Mouse (Mus musculus): Measurements from ENCODE around the gene Ncoa1. TPM values are rescaled to one million over a fixed set of nuclear protein-coding genes. Genes with fewer than 3 reads are reported as not detected.
"Not testable (repeated sequence)": the region's sequence is repeated elsewhere in the genome, so short reads cannot be mapped to it uniquely, and the experiment has no call there.

The Ncoa1 gene
- polyA plus RNA-seq, 1 experiment from 2014 or later, result 7.1 TPM

- H3K4me1 ChIP-seq, result no peaks in the 10 kb centered on the region
- no peak overlapping the region for H3K4me3 ChIP-seq
- ATAC-seq (ENCODE audit: low FRiP score, low read depth), result no peak
- H3K27me3 ChIP-seq, result no peaks in the 10 kb centered on the region
- no peak overlapping the region for H3K9ac ChIP-seq (replicated peaks)
- no peak overlapping the region for H3K4me2 ChIP-seq (replicated peaks)
- H3K36me3 ChIP-seq, result no peaks in the 10 kb centered on the region
- 87% methylated on average over 3 of the region's 3 CpGs for WGBS
- H3K9me3 ChIP-seq, result no peaks in the 10 kb centered on the region
- no peak overlapping the region for H3K27ac ChIP-seq (replicated peaks)
Measured at GRCm38 (mm10) chr12:4386077-4386719, 90.8 kb downstream of the Ncoa1 start.

DNA sequence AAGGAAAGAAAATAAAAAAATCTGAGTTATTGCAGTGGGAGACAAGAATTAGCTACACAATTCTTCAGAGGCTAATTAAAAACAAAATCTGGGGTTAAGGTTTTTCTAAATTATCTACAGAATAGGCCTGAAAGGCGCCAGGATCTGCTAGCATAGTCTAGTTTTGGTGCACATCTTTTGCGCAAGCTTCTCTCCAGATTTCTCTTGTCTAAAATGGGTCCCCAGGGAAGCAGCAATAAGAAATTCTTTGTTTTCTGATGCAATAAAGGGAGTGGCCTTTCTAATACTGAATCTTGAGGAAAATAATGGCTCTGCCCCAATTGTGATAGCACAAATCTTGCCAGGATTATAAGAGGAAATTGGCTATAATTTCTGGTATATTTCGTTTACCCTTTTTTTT, 93.9 kb downstream of the Ncoa1 start:
- Histone ChIP-seq H3K9ac (replicated peaks) (no peak overlapping the region), H3K4me3 (no peak overlapping the region), H3K27ac (replicated peaks) (no peak overlapping the region), H3K36me3 (no peaks in the 10 kb centered on the region), H3K9me3 (no peaks in the 10 kb centered on the region), H3K27me3 (no peaks in the 10 kb centered on the region), H3K4me2 (replicated peaks) (no peak overlapping the region), H3K4me1 (no peaks in the 10 kb centered on the region)
- WGBS, result 94% methylated on average over 3 of the region's 3 CpGs
- no peak for ATAC-seq (ENCODE audit: low FRiP score, low read depth)

GRCm38 (mm10) chr12:4379298-4379957, 97.6 kb downstream of the Ncoa1 start:
- 62% methylated on average over 7 of the region's 7 CpGs for WGBS
- Histone ChIP-seq H3K4me2 (replicated peaks) (no peak overlapping the region), H3K27ac (replicated peaks) (no peak overlapping the region), H3K36me3 (no peaks in the 10 kb centered on the region), H3K27me3 (no peaks in the 10 kb centered on the region), H3K4me1 (peaks cover 12% of the 10 kb centered on the region), H3K9me3 (no peaks in the 10 kb centered on the region), H3K4me3 (no peak overlapping the region), H3K9ac (replicated peaks) (no peak overlapping the region)
- ATAC-seq (ENCODE audit: low FRiP score, low read depth), result no peak

- no peak for ATAC-seq (ENCODE audit: low FRiP score, low read depth)
- Histone ChIP-seq H3K9ac (replicated peaks) (no peak overlapping the region), H3K27ac (replicated peaks) (no peak overlapping the region), H3K4me1 (peaks cover 16% of the 10 kb centered on the region), H3K4me2 (replicated peaks) (no peak overlapping the region), H3K27me3 (no peaks in the 10 kb centered on the region), H3K9me3 (no peaks in the 10 kb centered on the region), H3K4me3 (no peak overlapping the region), H3K36me3 (no peaks in the 10 kb centered on the region)
- 85% methylated on average over 4 of the region's 4 CpGs for WGBS
Measured at GRCm38 (mm10) chr12:4376475-4376874, 100.5 kb downstream of the Ncoa1 start.

DNA sequence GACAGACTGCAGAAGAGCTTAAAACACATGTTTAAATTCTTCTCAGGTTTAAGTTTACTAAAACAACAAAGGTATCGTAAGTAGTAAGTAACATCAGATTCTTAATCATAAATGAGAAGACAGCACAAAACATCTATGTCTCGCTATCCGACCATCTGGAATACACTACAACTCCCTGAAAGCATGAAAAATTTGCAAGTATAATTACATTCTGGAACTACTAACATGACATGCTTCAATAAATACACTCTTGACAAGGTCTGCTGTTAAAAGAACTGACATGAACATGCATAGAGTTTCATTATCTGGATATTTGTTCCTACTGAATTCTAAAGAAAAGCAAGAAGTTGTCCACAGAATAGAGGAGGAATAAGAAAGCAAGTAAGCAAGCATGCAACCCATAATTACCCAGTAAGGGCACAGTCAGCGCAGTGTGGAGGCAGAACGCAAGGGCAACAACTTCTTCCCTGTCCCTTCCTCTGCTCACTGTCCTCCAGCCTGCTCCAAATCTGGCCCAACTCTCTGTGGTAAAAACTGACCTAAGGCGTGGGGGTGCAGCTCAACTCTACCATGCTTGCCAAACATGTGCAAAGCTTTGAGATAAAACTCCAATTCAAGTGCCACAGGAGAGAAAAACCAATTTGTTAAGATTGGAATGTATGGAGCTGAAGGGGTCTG, 102.0 kb downstream of the Ncoa1 start:
- no peak for ATAC-seq (ENCODE audit: low FRiP score, low read depth)
- Histone ChIP-seq H3K9ac (replicated peaks) (no peak overlapping the region), H3K9me3 (no peaks in the 10 kb centered on the region), H3K27me3 (no peaks in the 10 kb centered on the region), H3K36me3 (no peaks in the 10 kb centered on the region), H3K4me3 (no peak overlapping the region), H3K4me2 (replicated peaks) (no peak overlapping the region), H3K4me1 (peaks cover 16% of the 10 kb centered on the region), H3K27ac (replicated peaks) (no peak overlapping the region)
- 58% methylated on average over 6 of the region's 6 CpGs for WGBS

- H3K27me3 ChIP-seq, result no peaks in the 10 kb centered on the region
- no peak for ATAC-seq (ENCODE audit: low FRiP score, low read depth)
- H3K4me2 ChIP-seq (replicated peaks), result no peak overlapping the region
- no peak overlapping the region for H3K4me3 ChIP-seq
- WGBS, result 67% methylated on average over 1 of the region's 1 CpGs
- H3K9me3 ChIP-seq, result no peaks in the 10 kb centered on the region
- peaks cover 13% of the 10 kb centered on the region for H3K4me1 ChIP-seq
- H3K36me3 ChIP-seq, result no peaks in the 10 kb centered on the region
- H3K27ac ChIP-seq (replicated peaks), result no peak overlapping the region
- H3K9ac ChIP-seq (replicated peaks), result no peak overlapping the region
Measured at GRCm38 (mm10) chr12:4371406-4371805, 105.6 kb downstream of the Ncoa1 start.

DNA sequence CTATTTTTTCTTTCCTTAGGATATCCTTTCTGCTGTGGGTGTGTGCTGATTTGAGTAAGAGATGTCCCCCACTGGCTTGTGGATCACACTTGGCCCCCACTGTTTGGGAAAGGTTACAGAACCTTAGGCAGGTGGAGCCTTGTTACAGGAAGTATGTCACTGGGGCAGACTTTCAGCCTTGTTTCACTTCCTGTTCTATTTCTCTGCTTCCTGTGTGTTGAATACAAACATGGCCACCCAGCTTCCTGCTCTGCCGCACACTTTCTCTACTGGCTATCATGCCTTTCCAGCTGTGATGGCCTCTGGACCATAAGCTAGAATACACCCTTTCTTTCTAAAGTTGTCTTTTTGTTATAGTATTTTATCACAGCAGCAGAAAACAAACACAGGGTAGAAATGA, 111.0 kb downstream of the Ncoa1 start:
- Histone ChIP-seq H3K4me3 (no peak overlapping the region), H3K4me1 (no peaks in the 10 kb centered on the region), H3K27me3 (no peaks in the 10 kb centered on the region), H3K4me2 (replicated peaks) (no peak overlapping the region), H3K9ac (replicated peaks) (no peak overlapping the region), H3K27ac (replicated peaks) (no peak overlapping the region), H3K36me3 (no peaks in the 10 kb centered on the region), H3K9me3 (no peaks in the 10 kb centered on the region)
- no peak for ATAC-seq (ENCODE audit: low FRiP score, low read depth)
- 89% methylated on average over 1 of the region's 1 CpGs for WGBS

GRCm38 (mm10) chr12:4359475-4359874, 117.5 kb downstream of the Ncoa1 start:
- H3K36me3 ChIP-seq, result no peaks in the 10 kb centered on the region
- H3K4me1 ChIP-seq, result peaks cover 6% of the 10 kb centered on the region
- no peak overlapping the region for H3K27ac ChIP-seq (replicated peaks)
- H3K4me2 ChIP-seq (replicated peaks), result no peak overlapping the region
- ATAC-seq (ENCODE audit: low FRiP score, low read depth), result no peak
- H3K4me3 ChIP-seq, result no peak overlapping the region
- H3K9me3 ChIP-seq, result no peaks in the 10 kb centered on the region
- 0% methylated on average over 1 of the region's 1 CpGs for WGBS
- H3K27me3 ChIP-seq, result no peaks in the 10 kb centered on the region
- no peak overlapping the region for H3K9ac ChIP-seq (replicated peaks)

GRCm38 (mm10) chr12:4358653-4359052, 118.3 kb downstream of the Ncoa1 start:
- H3K4me1 ChIP-seq; H3K4me3 ChIP-seq; H3K27ac ChIP-seq (replicated peaks); H3K4me2 ChIP-seq (replicated peaks); ATAC-seq (ENCODE audit: low FRiP score, low read depth); H3K9me3 ChIP-seq; H3K27me3 ChIP-seq; H3K36me3 ChIP-seq; H3K9ac ChIP-seq (replicated peaks): not testable (repeated sequence)
- 17% methylated on average over 2 of the region's 2 CpGs for WGBS

DNA sequence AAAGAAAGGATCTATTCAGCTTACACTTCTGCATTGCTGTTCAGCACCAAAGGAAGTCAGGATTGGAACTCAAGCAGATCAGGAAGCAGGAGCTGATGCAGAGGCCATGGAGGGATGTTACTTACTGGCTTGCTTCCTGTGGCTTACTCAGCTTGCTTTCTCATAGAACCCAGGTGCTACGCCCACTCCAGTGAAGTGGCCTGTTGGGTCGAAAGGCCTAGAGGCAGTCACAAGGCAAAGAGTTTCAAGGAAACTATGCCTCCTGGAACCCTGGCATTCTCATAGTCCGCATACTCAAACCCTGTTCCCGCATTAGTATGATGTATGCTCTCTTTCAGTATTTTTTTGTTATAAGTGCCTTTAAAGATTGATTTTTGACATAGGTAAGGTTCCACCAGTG, 118.9 kb downstream of the Ncoa1 start:
- Histone ChIP-seq H3K27me3 (no peaks in the 10 kb centered on the region), H3K27ac (replicated peaks) (no peak overlapping the region), H3K4me3 (no peak overlapping the region), H3K36me3 (no peaks in the 10 kb centered on the region), H3K4me1 (peaks cover 6% of the 10 kb centered on the region), H3K9ac (replicated peaks) (no peak overlapping the region), H3K9me3 (no peaks in the 10 kb centered on the region), H3K4me2 (replicated peaks) (no peak overlapping the region)
- WGBS, result 95% methylated on average over 4 of the region's 4 CpGs
- no peak for ATAC-seq (ENCODE audit: low FRiP score, low read depth)

DNA sequence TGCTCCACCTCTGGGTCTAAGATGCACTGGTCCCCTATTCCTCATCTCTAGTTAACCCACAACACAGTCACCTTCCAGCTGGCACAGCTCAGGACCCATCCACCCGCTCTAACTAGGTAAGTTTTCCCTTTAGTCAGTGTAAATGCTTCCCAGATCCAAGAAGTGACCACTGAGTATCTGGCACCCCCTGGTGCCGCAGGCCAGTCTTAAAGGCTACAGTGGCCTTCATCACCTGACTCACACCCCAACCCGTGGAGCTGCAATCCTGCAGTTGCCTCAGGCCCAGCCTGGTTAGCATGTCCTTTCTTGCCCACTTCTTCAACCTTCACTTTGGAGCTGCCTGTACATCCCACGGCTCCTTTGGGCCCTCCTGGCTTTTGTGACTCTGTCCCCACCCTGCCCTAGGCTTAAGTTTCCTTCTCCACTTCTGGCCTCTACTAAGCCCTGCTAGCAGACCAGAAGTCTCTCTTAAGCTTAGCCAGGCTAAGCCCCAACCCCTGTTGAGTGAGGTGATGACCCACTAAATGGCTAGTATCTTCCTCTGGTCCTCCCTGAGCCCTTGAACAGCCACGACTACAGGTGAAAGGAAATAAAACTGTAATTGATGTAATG, 120.0 kb downstream of the Ncoa1 start:
- Histone ChIP-seq H3K4me1 (peaks cover 6% of the 10 kb centered on the region), H3K4me3 (no peak overlapping the region), H3K9me3 (no peaks in the 10 kb centered on the region), H3K4me2 (replicated peaks) (no peak overlapping the region), H3K27ac (replicated peaks) (no peak overlapping the region), H3K36me3 (no peaks in the 10 kb centered on the region), H3K27me3 (no peaks in the 10 kb centered on the region), H3K9ac (replicated peaks) (no peak overlapping the region)
- no peak for ATAC-seq (ENCODE audit: low FRiP score, low read depth)
- 89% methylated on average over 5 of the region's 5 CpGs for WGBS

- Histone ChIP-seq H3K9ac (replicated peaks) (no peak overlapping the region), H3K4me1 (peaks cover 6% of the 10 kb centered on the region), H3K27ac (replicated peaks) (no peak overlapping the region), H3K4me2 (replicated peaks) (no peak overlapping the region), H3K27me3 (no peaks in the 10 kb centered on the region), H3K9me3 (no peaks in the 10 kb centered on the region), H3K36me3 (no peaks in the 10 kb centered on the region), H3K4me3 (no peak overlapping the region)
- WGBS, result 82% methylated on average over 2 of the region's 2 CpGs
- no peak for ATAC-seq (ENCODE audit: low FRiP score, low read depth)
Measured at GRCm38 (mm10) chr12:4355019-4355730, 121.8 kb downstream of the Ncoa1 start.

Measured in midbrain, embryonic 12.5 days (tissue).